Mouse (Mus musculus) lung, adult 10 weeks (tissue): ENCODE measurements around the gene Hoxa13. TPM values are rescaled to one million over a fixed set of nuclear protein-coding genes. Genes with fewer than 3 reads are reported as not detected.

ENCODE experiments used
- polyA plus RNA-seq: library from polyadenylated mRNA; stranded (reverse); fragments of 350-450 nt; fragmentation: Illumina TruSeq; extraction: RNeasy Lipid Tissue Mini Kit (QIAGEN cat#74804); gene quantifications from one replicate; pipeline ENCODE4 v1.2.3, GENCODE M21; 2014; ENCODE audit warnings: low read depth, low replicate concordance; ENCODE audit not compliant: insufficient read depth

Gene Hoxa13
- polyA plus RNA-seq = not detected

GRCm38 (mm10) chr6:52260654-52261575, at the start of gene Hoxa13:
Gene Hoxa13, minus strand, starts transcription at chr6:52260880.

GRCm38 (mm10) chr6:52245757-52246142, 14.9 kb downstream of the Hoxa13 start, which contains the start of gene Hoxa11:
Gene Hoxa11, minus strand, starts transcription at chr6:52245810.

DNA sequence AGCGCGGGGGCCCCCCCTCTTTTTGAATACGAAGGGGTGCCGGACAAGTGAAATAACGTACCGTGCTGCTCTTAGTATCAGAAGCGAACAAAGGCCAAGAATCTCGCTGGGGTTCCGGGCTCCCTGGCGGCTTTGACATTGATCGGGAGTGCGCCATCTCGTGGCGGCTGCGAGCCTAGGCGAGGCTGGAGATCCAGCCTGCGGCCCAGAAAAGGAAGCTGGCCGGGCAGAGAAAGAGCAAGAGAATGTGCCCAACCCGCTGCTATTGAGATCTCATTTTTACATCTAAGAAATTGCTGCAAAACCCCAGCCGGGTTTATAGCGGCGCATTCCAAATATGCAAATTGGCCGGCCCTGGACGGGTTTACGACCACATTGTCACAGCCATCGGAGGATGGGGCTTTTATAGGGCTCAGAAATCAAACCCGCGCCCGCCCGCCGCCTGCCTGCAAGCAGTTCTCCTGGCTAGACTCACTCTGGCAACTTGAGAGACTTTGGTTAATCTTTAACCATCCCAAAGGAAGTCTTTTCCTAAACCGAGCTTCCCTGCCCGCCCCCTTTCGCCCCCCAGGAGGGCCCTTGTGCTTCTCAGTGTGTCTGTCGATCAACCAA, 20.2 kb downstream of the Hoxa13 start, which contains the start of gene Hoxa10:
Gene Hoxa10, minus strand, starts transcription at position 466 of the 612 bp plus-strand sequence.

DNA sequence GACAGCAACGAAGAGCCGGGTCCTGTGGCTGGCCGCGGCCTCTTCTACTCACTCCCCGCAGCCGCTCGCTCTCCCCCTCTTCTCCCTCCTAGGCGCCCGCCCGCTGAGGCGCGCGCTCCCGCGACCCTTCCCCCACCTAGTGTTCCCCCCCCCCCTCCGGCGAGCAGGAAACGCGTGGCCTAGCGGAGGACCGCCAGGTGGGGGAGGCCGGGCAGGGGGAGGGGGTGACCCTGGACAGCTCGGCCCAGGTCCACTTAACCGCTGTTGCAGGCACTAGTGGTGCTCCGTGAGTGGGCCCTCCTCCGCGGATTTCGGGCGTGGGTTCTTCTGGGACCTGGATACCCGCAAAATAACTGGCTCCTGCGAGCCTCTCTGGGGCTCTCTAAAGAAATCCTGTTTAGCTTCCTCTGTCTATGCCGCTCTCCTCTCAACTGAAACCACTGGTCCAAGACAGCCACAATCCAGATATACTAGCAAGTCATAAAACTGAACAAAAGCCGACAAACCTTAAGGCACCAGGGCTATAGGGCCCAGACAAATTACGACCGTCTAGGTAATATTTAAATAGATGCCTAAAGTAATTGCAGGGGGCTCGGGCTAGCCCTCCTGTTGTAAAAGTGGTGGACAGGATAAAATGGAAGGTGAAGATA, 30.0 kb downstream of the Hoxa13 start, which contains the start of gene Hoxa9:
Gene Hoxa9, minus strand, starts transcription at position 574 of the 650 bp plus-strand sequence.

GRCm38 (mm10) chr6:52221337-52221992, 39.2 kb downstream of the Hoxa13 start, which contains the start of gene Hoxa7:
Gene Hoxa7, minus strand, starts transcription at chr6:52221854.

GRCm38 (mm10) chr6:52213119-52213986, 47.3 kb downstream of the Hoxa13 start, which contains the start of the genes Hoxa3 and Gm28308:
Gene Hoxa3, minus strand, starts transcription at chr6:52213336.
Gene Gm28308, minus strand, starts transcription at chr6:52213339.

GRCm38 (mm10) chr6:52208072-52208867, 52.4 kb downstream of the Hoxa13 start, which contains the start of gene Hoxa6:
Gene Hoxa6, minus strand, starts transcription at chr6:52208722.

Other genes starting within 250 kb of the Hoxa13 start
- gene Skap2, start 248.3 kb downstream of the Hoxa13 start, polyA plus RNA-seq = 57.1 TPM
- 1.4 TPM for gene Hoxa1, start 102.6 kb downstream of the Hoxa13 start, polyA plus RNA-seq
- 3.1 TPM for gene Hoxa2, start 96.0 kb downstream of the Hoxa13 start, polyA plus RNA-seq
- 0.45 TPM for gene 5730596B20Rik, start 83.4 kb downstream of the Hoxa13 start, polyA plus RNA-seq
- 5.2 TPM for gene Hoxa4, start 69.1 kb downstream of the Hoxa13 start, polyA plus RNA-seq
- 27.9 TPM for gene Hoxa5, start 56.3 kb downstream of the Hoxa13 start, polyA plus RNA-seq
- not detected for gene Hoxa6, start 52.2 kb downstream of the Hoxa13 start, polyA plus RNA-seq
- 4.2 TPM for gene Hoxa3, start 47.5 kb downstream of the Hoxa13 start, polyA plus RNA-seq
- gene Gm28308, start 47.5 kb downstream of the Hoxa13 start, polyA plus RNA-seq = 0.42 TPM
- 5.9 TPM for gene Hoxa7, start 39.0 kb downstream of the Hoxa13 start, polyA plus RNA-seq
- not detected for gene Hoxa9, start 29.8 kb downstream of the Hoxa13 start, polyA plus RNA-seq
- gene Hoxa10, start 20.0 kb downstream of the Hoxa13 start, polyA plus RNA-seq = not detected
- gene Hoxa11, start 15.1 kb downstream of the Hoxa13 start, polyA plus RNA-seq = not detected
- gene Evx1, start 52.6 kb upstream of the Hoxa13 start, polyA plus RNA-seq = not detected